Mouse (Mus musculus) effector memory CD4-positive, alpha-beta T cell, adult 7 months (primary cell): ENCODE results near the gene Proca1. TPM values are rescaled to one million over a fixed set of nuclear protein-coding genes. Genes with fewer than 3 reads are reported as not detected.

Source experiments
- polyA plus RNA-seq: library from polyadenylated mRNA; unstranded; fragments of 100-300 nt; shearing (Covaris generic); gene quantifications from one replicate; pipeline ENCODE4 v1.2.1, GENCODE M21; 2017

Proca1 gene
- polyA plus RNA-seq = 0.28 TPM

DNA sequence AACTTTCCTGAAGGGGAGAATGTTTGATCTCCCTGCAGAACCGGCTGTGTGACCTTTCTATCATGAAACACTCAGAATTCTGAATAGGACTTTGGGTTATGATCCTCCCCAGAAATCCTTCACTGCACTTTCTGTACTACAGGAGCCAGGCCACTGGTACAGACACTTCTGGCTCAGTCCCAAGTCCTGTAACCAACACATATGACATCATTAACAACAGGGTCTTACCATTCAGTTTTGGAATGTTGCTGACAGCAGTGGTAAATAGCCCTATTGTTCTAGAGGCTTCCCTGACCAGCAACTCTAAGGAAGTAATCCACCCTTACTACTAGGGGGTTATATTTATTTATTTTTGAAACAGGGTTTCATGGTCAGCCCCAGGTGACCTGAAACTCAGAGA is at the start of gene Proca1:
Gene Proca1 (plus strand): TSS at position 280 of the 400 bp plus-strand sequence.

DNA sequence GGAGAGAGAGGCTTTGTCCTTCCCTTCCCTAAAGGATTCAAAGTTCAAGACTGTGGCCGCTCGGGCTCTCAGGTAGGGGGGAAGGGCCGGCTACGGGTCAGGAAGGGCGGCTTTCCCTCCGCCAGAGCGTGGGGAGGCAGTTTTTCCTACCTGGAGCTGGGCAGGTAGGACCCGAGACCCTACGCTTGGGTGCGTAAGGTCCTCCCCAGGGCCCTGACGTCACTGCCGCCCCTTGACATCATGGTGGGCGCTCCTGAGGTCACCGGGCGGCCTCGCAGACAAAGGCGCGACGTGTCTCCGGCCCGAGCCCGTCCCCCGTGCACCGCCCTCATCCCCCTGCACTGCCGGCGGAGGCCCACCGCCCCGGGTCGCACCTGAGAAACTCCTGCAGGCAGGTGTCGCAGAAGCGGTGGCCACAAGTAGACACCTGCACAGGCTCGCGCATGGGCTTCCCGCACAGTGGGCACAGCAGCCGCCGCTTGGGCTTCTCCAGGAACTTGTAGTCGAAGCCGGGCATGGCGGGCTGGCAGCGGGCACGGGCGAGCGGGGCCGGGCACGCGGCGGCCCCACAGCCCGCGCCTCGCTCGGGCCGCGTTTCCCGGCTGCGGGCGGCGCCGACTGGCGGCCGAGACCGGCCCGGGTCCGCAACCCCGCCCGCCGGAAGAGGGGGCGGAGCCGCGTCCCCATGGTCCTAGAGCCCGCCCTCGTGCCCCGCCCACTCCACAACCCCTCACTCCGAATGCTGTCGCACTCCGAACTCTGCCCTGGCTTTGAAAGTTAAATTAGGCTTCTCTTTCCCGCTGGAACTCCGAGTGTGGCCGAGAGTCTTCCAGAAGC is 28.1 kb upstream of the Proca1 start, which contains the start of gene Traf4:
Gene Traf4 (minus strand): TSS at position 666 of the 837 bp plus-strand sequence.

DNA sequence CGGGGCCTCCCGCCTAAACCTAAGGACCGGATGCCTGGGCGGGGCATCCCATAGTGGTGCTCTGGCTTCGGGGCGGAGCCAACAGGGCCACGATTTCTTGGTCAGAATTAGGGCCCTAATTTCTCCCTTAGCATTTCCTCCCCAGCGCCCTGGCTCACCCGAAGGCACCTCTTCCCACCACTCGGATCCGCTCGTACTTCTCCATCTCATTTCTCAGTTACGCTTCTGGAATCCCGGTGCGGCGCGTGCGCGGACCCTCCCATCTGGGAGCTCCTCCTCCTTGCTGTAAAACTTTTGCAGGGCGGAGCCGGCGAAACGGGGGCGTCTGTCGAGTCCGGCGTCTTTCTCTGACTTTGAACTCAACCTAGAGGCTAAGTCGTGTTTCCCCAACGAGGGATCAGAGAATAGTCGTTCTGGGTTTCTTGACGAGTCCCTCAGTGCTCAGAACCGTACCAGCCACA is 16.8 kb upstream of the Proca1 start, which contains the start of the genes Nek8 and Tlcd1:
Gene Nek8 (minus strand): TSS at position 274 of the 461 bp plus-strand sequence.
Gene Tlcd1 (plus strand): TSS at position 310 of the 461 bp plus-strand sequence.

DNA sequence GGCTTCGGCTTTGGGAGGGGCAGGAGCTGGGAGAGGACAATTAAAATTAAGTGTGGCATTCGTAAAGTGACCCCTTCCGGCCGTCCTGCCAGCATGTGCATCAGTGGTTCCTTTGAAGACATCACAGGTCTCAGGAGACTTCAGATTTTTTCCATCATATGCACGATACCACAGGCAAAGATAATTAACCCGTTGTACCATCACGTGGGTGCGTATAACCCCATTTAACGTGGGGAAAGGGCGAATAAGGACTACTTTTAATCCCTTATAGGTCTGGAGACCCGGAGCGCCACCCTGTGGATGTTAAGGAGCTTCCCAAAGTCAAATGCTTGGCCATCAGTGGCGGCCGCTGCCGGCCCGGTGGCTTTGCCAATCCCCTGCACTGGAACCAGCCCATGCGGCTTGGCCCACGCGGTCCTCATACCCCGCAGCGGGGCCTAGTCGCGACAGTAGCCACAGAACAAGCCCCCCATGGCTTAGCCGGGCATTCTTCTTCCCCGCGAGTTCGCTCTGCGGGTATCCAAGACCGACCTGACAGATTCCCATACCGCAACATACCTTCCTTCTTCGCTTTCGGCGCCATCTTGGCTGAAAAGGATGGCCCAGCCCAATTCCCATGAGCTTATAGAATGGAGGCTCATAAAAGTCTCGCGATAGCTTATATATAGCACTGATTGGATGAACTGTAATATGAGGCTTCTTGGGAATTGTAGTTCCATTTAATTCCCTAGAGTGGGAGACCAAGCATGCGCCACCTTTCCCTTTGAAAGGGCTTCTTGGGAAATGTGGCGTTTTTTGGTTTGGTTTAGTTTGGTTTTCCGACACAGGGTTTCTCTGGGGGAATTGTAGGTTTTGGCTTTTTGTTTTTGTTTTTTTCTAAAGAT is 10.0 kb upstream of the Proca1 start, which contains the start of gene Rpl23a:
Gene Rpl23a (minus strand): TSS at position 624 of the 884 bp plus-strand sequence.

DNA sequence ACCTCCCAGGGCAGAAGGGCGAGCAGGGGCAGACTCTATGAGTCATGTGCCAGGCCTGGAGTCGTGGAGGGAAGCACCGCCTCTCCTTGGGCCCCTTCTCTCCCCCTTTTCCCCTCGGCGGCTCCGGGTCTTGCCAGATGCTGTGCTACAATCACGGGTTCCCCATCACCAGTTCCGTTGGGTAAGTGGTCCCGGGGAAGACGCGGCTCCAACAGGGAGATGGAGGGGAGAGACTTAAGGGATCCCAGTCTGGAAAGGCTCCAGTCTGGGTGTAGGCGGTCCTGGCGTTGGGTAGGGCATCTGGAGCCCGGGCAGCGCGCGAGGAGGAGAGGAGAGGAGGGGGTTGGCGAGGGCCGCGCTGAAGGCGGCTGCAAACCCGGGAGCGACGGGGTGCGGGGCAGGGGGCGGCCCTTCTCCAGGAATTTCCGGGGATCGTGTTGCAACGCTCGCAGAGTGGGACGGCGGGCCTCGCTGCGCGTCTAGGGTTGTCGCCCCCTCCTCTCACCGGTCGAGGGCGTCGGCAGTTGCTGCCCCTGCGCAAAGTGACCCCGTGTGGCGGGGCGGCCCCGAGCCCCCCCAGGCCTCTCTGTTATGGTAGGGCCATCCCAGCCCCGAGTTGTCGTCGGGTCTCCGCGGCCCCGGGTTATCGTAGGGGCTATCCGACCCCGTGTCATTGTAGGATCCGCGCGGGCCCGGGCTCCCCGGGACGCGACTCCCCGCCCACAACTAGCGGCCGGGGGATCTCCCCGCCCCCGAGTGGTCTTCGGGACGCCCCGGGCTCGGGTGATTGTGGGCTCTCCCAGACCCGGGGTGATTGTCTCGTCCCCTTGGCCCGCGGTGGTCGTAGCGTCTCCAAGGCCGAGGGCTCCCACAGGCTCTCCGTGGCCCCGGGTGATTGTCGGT is 4.6 kb upstream of the Proca1 start, which contains the start of gene Rab34:
Gene Rab34 (plus strand): TSS at position 100 of the 903 bp plus-strand sequence.

DNA sequence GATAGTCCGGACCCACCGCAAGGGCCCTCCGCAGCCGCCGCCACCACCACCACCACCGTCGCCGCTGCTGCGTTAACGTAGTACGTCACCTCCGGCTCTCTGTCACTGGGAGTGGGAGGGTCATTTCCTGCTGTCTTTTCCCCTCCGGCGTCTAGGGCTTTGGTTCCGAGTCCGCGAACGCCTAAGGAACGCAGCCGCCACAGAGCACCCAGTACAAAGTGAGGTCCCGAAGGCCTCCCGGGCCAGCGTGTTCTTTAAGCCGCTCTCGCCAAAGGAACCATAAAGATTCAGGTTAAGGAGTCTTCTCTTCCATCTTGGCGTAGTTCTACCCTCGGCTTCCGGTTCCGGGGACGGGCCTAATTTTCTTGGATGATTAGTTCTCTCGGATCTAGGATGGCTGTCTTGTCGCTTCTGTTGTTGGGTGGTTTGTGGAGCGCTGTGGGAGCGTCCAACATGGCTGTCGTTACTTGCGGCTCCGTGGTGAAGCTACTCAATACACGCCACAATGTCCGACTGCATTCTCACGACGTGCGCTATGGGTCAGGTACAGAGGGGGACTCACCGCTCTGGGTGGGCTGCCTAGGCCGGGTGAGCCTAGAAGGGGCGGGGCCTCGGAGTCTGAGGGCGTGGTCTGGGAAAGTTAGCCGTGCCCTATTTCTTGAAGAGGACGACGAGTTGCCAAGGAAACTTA is 52.6 kb downstream of the Proca1 start, which contains the start of the genes Sdf2 and Supt6:
Gene Sdf2 (plus strand): TSS at position 120 of the 691 bp plus-strand sequence.
Gene Supt6 (minus strand): TSS at position 361 of the 691 bp plus-strand sequence.

Other genes starting within 250 kb of the Proca1 start
- 31.7 TPM for gene Phf12, start 210.6 kb upstream of the Proca1 start, polyA plus RNA-seq
- 3.2 TPM for gene Dhrs13, start 161.1 kb upstream of the Proca1 start, polyA plus RNA-seq
- gene Flot2, start 155.5 kb upstream of the Proca1 start, polyA plus RNA-seq = 21.3 TPM
- 32.3 TPM for gene Eral1, start 113.0 kb upstream of the Proca1 start, polyA plus RNA-seq
- gene Fam222b, start 98.7 kb upstream of the Proca1 start, polyA plus RNA-seq = 16.0 TPM
- gene Traf4, start 27.8 kb upstream of the Proca1 start, polyA plus RNA-seq = 113 TPM
- 17.3 TPM for gene Nek8, start 16.7 kb upstream of the Proca1 start, polyA plus RNA-seq
- 8.1 TPM for gene Tlcd1, start 16.7 kb upstream of the Proca1 start, polyA plus RNA-seq
- 1,583 TPM for gene Rpl23a, start 9.8 kb upstream of the Proca1 start, polyA plus RNA-seq
- not detected for gene Rab34, start 5.0 kb upstream of the Proca1 start, polyA plus RNA-seq
- 114 TPM for gene Sdf2, start 52.4 kb downstream of the Proca1 start, polyA plus RNA-seq
- gene Supt6, start 52.6 kb downstream of the Proca1 start, polyA plus RNA-seq = 35.0 TPM
- gene 2610507B11Rik, start 68.4 kb downstream of the Proca1 start, polyA plus RNA-seq = 57.3 TPM
- gene BC030499, start 97.4 kb downstream of the Proca1 start, polyA plus RNA-seq = 0.52 TPM
- 0.88 TPM for gene Spag5, start 108.1 kb downstream of the Proca1 start, polyA plus RNA-seq
- 6.8 TPM for gene Aldoc, start 129.6 kb downstream of the Proca1 start, polyA plus RNA-seq
- gene Pigs, start 135.0 kb downstream of the Proca1 start, polyA plus RNA-seq = 69.6 TPM
- gene Unc119, start 150.1 kb downstream of the Proca1 start, polyA plus RNA-seq = 29.6 TPM
- gene Foxn1, start 193.2 kb downstream of the Proca1 start, polyA plus RNA-seq = 0.30 TPM
- not detected for gene Slc13a2, start 228.8 kb downstream of the Proca1 start, polyA plus RNA-seq